23 mouse cellular contexts compared by ENCODE assay signal in genomic region chr19:32347491-32347890, GRCm38 (mm10). TPM values are rescaled to one million over a fixed set of nuclear protein-coding genes. Genes with fewer than 3 reads are reported as not detected.
A peak's percentile ranks its signal among the peaks of the same experiment; 100 is the strongest.
DNase-seq lines count a peak whose midpoint lies in the region; ATAC-seq and TF ChIP-seq lines count a peak whose summit lies in the region.
"Had no signal": no experiment of that assay in that cellular context is flagged by ENCODE, and none has a peak within 500 bp of the region (broad histone marks: within the 10 kb centered on the region; RNA-seq: fewer than 3 reads in every experiment).

No protein-coding gene starts in this region.

- peak; percentile 2 for DNase-seq in cerebellum, adult 11-12 months
- DNase-seq in cerebellum, postnatal 25 days, result no peak
- no peak for DNase-seq in heart, postnatal 25 days (ENCODE audit: low spot score)
- DNase-seq in kidney, postnatal 10 days, result no peak
- DNase-seq: adrenal gland, postnatal 10 days; cerebellum, adult 2 months; cerebellum, postnatal 36 days; embryo, embryonic 11 days; retina, postnatal 1 day; right cerebral cortex, postnatal 25 days; spleen, adult 18-20 months; thymus, postnatal 25 days had no signal

- intact Hi-C loops in heart, postnatal 25 days (cut with DNase I), result loop anchor here (5.0 kb wide), 1 partner anchor 40 kb away; the partner anchor contains the start of gene Sgms1

- H3K27me3 ChIP-seq in heart, embryonic 13.5 days (replicated peaks), result no peaks in the 10 kb centered on the region
- no peaks in the 10 kb centered on the region for H3K27me3 ChIP-seq in kidney, embryonic 16.5 days (ENCODE audit: insufficient read depth, low read length)
- no peaks in the 10 kb centered on the region for H3K27me3 ChIP-seq in intestine, postnatal 0 days (replicated peaks; ENCODE audit: control insufficient read depth, insufficient read depth, low read length)
- H3K27me3 ChIP-seq in forebrain, embryonic 13.5 days, result no peaks in the 10 kb centered on the region
- H3K27me3 ChIP-seq: midbrain, embryonic 15.5 days; neural tube, embryonic 13.5 days had no signal

- H3K4me1 ChIP-seq in heart, embryonic 13.5 days, result peaks cover 82% of the 10 kb centered on the region
- peaks cover 61% of the 10 kb centered on the region for H3K4me1 ChIP-seq in kidney, embryonic 16.5 days (ENCODE audit: insufficient read depth, low read length)
- H3K4me1 ChIP-seq in intestine, postnatal 0 days (replicated peaks; ENCODE audit: control insufficient read depth, insufficient read depth, low read length), result peaks cover 30% of the 10 kb centered on the region
- H3K4me1 ChIP-seq in forebrain, embryonic 13.5 days, result peaks cover 24% of the 10 kb centered on the region

- no peak overlapping the region for H3K9ac ChIP-seq in heart, embryonic 13.5 days
- no peak overlapping the region for H3K9ac ChIP-seq in kidney, embryonic 16.5 days (replicated peaks; ENCODE audit: low read length)
- no peak overlapping the region for H3K9ac ChIP-seq in intestine, postnatal 0 days (ENCODE audit: low read depth, low read length)
- no peak overlapping the region for H3K9ac ChIP-seq in forebrain, embryonic 13.5 days
- H3K9ac ChIP-seq: liver, embryonic 14.5 days; midbrain, embryonic 15.5 days; neural tube, embryonic 13.5 days had no signal

- H3K4me2 ChIP-seq in heart, embryonic 13.5 days, result no peak overlapping the region
- no peak overlapping the region for H3K4me2 ChIP-seq in kidney, embryonic 16.5 days (replicated peaks; ENCODE audit: low read depth, low read length)
- H3K4me2 ChIP-seq in intestine, postnatal 0 days (replicated peaks; ENCODE audit: low read depth), result no peak overlapping the region
- H3K4me2 ChIP-seq in forebrain, embryonic 13.5 days, result no peak overlapping the region
- H3K4me2 ChIP-seq: midbrain, embryonic 15.5 days; neural tube, embryonic 13.5 days had no signal

- ATAC-seq in heart, embryonic 13.5 days (ENCODE audit: extremely low read depth, insufficient number of reproducible peaks, low FRiP score, low TSS enrichment), result no peak
- ATAC-seq in kidney, embryonic 16.5 days (ENCODE audit: low FRiP score, low TSS enrichment), result no peak
- ATAC-seq in intestine, postnatal 0 days, result no peak
- ATAC-seq in forebrain, embryonic 13.5 days, result no peak
- ATAC-seq: forebrain, embryonic 14.5 days; hindbrain, postnatal 0 days; midbrain, embryonic 15.5 days had no signal

- H3K27ac ChIP-seq in heart, embryonic 13.5 days (replicated peaks), result peak overlapping the region; percentile 86
- H3K27ac ChIP-seq in kidney, embryonic 16.5 days (ENCODE audit: low read length), result peak overlapping the region; percentile 66
- H3K27ac ChIP-seq in intestine, postnatal 0 days (ENCODE audit: low read depth, low read length), result peak overlapping the region; percentile 79; the same call in 1 of the 2 replicates
- H3K27ac ChIP-seq in forebrain, embryonic 13.5 days, result no peak overlapping the region
- H3K27ac ChIP-seq: hindbrain, embryonic 10.5 days; hindbrain, postnatal 0 days; liver, embryonic 14.5 days; macrophage; midbrain, embryonic 15.5 days had no signal

- no peaks in the 10 kb centered on the region for H3K9me3 ChIP-seq in heart, embryonic 13.5 days
- no peaks in the 10 kb centered on the region for H3K9me3 ChIP-seq in kidney, embryonic 16.5 days (ENCODE audit: low read length)
- no peaks in the 10 kb centered on the region for H3K9me3 ChIP-seq in intestine, postnatal 0 days (ENCODE audit: control insufficient read depth)
- H3K9me3 ChIP-seq in forebrain, embryonic 13.5 days (replicated peaks), result no peaks in the 10 kb centered on the region
- H3K9me3 ChIP-seq: hindbrain, embryonic 10.5 days; midbrain, embryonic 15.5 days; neural tube, embryonic 13.5 days had no signal

- no peak for TF ChIP-seq CTCF in intestine, postnatal 0 days (IDR thresholded peaks at IDR 0.05; ENCODE audit: low read depth)

- H3K4me3 ChIP-seq in heart, embryonic 13.5 days, result no peak overlapping the region
- no peak overlapping the region for H3K4me3 ChIP-seq in kidney, embryonic 16.5 days (ENCODE audit: low read length)
- no peak overlapping the region for H3K4me3 ChIP-seq in intestine, postnatal 0 days (ENCODE audit: low read depth, low read length)
- H3K4me3 ChIP-seq in forebrain, embryonic 13.5 days, result no peak overlapping the region
- H3K4me3 ChIP-seq: hindbrain, embryonic 10.5 days; midbrain, embryonic 15.5 days; neural tube, embryonic 13.5 days had no signal

- WGBS in heart, embryonic 13.5 days, result 76% methylated on average over 5 of the region's 5 CpGs
- WGBS in kidney, embryonic 16.5 days, result 75% methylated on average over 5 of the region's 5 CpGs
- 62% methylated on average over 5 of the region's 5 CpGs for WGBS in intestine, postnatal 0 days
- 83% methylated on average over 5 of the region's 5 CpGs for WGBS in forebrain, embryonic 13.5 days

- H3K36me3 ChIP-seq in heart, embryonic 13.5 days, result 0 out of 2 replicates have a peak, but pooled peaks cover 8% of the 10 kb centered on the region
- no peaks in the 10 kb centered on the region for H3K36me3 ChIP-seq in kidney, embryonic 16.5 days (ENCODE audit: insufficient read depth, low read length)
- H3K36me3 ChIP-seq in intestine, postnatal 0 days (ENCODE audit: control insufficient read depth, insufficient read depth), result no peaks in the 10 kb centered on the region
- H3K36me3 ChIP-seq in forebrain, embryonic 13.5 days (ENCODE audit: poor library complexity, severe bottlenecking), result no peaks in the 10 kb centered on the region
- H3K36me3 ChIP-seq: midbrain, embryonic 15.5 days had no signal

RNA-seq across cellular contexts. Expression of gene Sgms1, which starts 42.0 kb away (rescaled TPM):
- 33.3 and 39.8 TPM in 2 replicates for polyA plus RNA-seq in heart, embryonic 13.5 days (2015; fragmentation: Nextera tagmentation; extraction: Ambion mirVana)
- total RNA-seq in heart, postnatal 25 days (2021), result 10 to 100 TPM; 55.8 to 59.0 TPM
- 59.5 and 65.5 TPM in 2 replicates for polyA plus RNA-seq in kidney, embryonic 16.5 days (2015; fragmentation: Nextera tagmentation; extraction: Ambion mirVana)
- polyA plus RNA-seq in intestine, postnatal 0 days (2015; fragmentation: Nextera tagmentation; extraction: Ambion mirVana), result 18.6 and 23.6 TPM in 2 replicates
- polyA plus RNA-seq in forebrain, embryonic 13.5 days (2015; fragmentation: Nextera tagmentation; extraction: Ambion mirVana), result 9.9 and 11.1 TPM in 2 replicates
